Mouse (Mus musculus): ENCODE measurements around the gene Ddx39. TPM values are rescaled to one million over a fixed set of nuclear protein-coding genes. Genes with fewer than 3 reads are reported as not detected.
A peak's percentile ranks its signal among the peaks of the same experiment; 100 is the strongest.

Gene Ddx39
- polyA plus RNA-seq, 1 experiment from 2014 or later = 116 TPM

- Histone ChIP-seq H3K4me3 (no peak overlapping the region), H3K27me3 (no peaks in the 10 kb centered on the region), H3K36me3 (peaks cover 75% of the 10 kb centered on the region), H3K4me1 (replicated peaks) (no peaks in the 10 kb centered on the region), H3K27ac (no peak overlapping the region), H3K4me2 (no peak overlapping the region), H3K9me3 (no peaks in the 10 kb centered on the region), H3K9ac (no peak overlapping the region)
- no peak for ATAC-seq (ENCODE audit: low FRiP score)
- 93% methylated on average over 9 of the region's 9 CpGs for WGBS
Observed at GRCm38 (mm10) chr8:83684517-83684916, 30.5 kb upstream of the Ddx39 start.

GRCm38 (mm10) chr8:83689264-83689663 is 25.7 kb upstream of the Ddx39 start:
- Histone ChIP-seq H3K27ac (no peak overlapping the region), H3K9ac (no peak overlapping the region), H3K9me3 (no peaks in the 10 kb centered on the region), H3K4me1 (replicated peaks) (0 out of 2 replicates have a peak, but pooled peaks cover 2% of the 10 kb centered on the region), H3K4me2 (no peak overlapping the region), H3K4me3 (no peak overlapping the region), H3K36me3 (peaks cover 60% of the 10 kb centered on the region), H3K27me3 (no peaks in the 10 kb centered on the region)
- 96% methylated on average over 6 of the region's 6 CpGs for WGBS
- ATAC-seq (ENCODE audit: low FRiP score) = no peak

GRCm38 (mm10) chr8:83693609-83694236 is 21.3 kb upstream of the Ddx39 start:
- WGBS = 89% methylated on average over 10 of the region's 10 CpGs
- Histone ChIP-seq H3K27ac (no peak overlapping the region), H3K27me3 (no peaks in the 10 kb centered on the region), H3K36me3 (peaks cover 35% of the 10 kb centered on the region), H3K4me2 (no peak overlapping the region), H3K4me3 (no peak overlapping the region), H3K4me1 (replicated peaks) (peaks cover 31% of the 10 kb centered on the region), H3K9me3 (no peaks in the 10 kb centered on the region), H3K9ac (0 out of 2 replicates have a peak overlapping the region, but pooled peaks have one; percentile 10)
- ATAC-seq (ENCODE audit: low FRiP score) = no peak

GRCm38 (mm10) chr8:83694369-83695160 is 20.4 kb upstream of the Ddx39 start:
- Histone ChIP-seq H3K27me3 (no peaks in the 10 kb centered on the region), H3K9ac (0 out of 2 replicates have a peak overlapping the region, but pooled peaks have one; percentile 10), H3K27ac (no peak overlapping the region), H3K9me3 (no peaks in the 10 kb centered on the region), H3K4me2 (no peak overlapping the region), H3K4me1 (replicated peaks) (peaks cover 36% of the 10 kb centered on the region), H3K36me3 (peaks cover 30% of the 10 kb centered on the region), H3K4me3 (no peak overlapping the region)
- no peak for ATAC-seq (ENCODE audit: low FRiP score)
- WGBS = 92% methylated on average over 11 of the region's 11 CpGs

- Histone ChIP-seq H3K36me3 (peaks cover 22% of the 10 kb centered on the region), H3K9ac (no peak overlapping the region), H3K27ac (no peak overlapping the region), H3K4me3 (no peak overlapping the region), H3K9me3 (no peaks in the 10 kb centered on the region), H3K27me3 (no peaks in the 10 kb centered on the region), H3K4me1 (replicated peaks) (peaks cover 45% of the 10 kb centered on the region), H3K4me2 (no peak overlapping the region)
- ATAC-seq (ENCODE audit: low FRiP score) = no peak
- 89% methylated on average over 15 of the region's 17 CpGs for WGBS
Observed at GRCm38 (mm10) chr8:83695351-83696106, 19.4 kb upstream of the Ddx39 start.

GRCm38 (mm10) chr8:83697374-83698220 is 17.4 kb upstream of the Ddx39 start:
- peak overlapping the region; percentile 82 for H3K27ac ChIP-seq
- no peaks in the 10 kb centered on the region for H3K27me3 ChIP-seq
- H3K36me3 ChIP-seq = peaks cover 2% of the 10 kb centered on the region
- peak overlapping the region; percentile 90 for H3K4me3 ChIP-seq
- H3K4me1 ChIP-seq (replicated peaks) = peaks cover 45% of the 10 kb centered on the region
- peak overlapping the region; percentile 98 for H3K9ac ChIP-seq
- H3K4me2 ChIP-seq = peak overlapping the region; percentile 91
- no peaks in the 10 kb centered on the region for H3K9me3 ChIP-seq
- WGBS = 55% methylated on average over 19 of the region's 19 CpGs
- ATAC-seq (ENCODE audit: low FRiP score) = no peak

GRCm38 (mm10) chr8:83698291-83698660 is 16.7 kb upstream of the Ddx39 start:
- ATAC-seq (ENCODE audit: low FRiP score) = peak; percentile 23
- H3K9ac ChIP-seq = peak overlapping the region; percentile 98
- no peaks in the 10 kb centered on the region for H3K27me3 ChIP-seq
- peak overlapping the region; percentile 90 for H3K4me3 ChIP-seq
- peaks cover 45% of the 10 kb centered on the region for H3K4me1 ChIP-seq (replicated peaks)
- H3K27ac ChIP-seq = peak overlapping the region; percentile 82
- 7% methylated on average over 15 of the region's 15 CpGs for WGBS
- peak overlapping the region; percentile 91 for H3K4me2 ChIP-seq
- no peaks in the 10 kb centered on the region for H3K36me3 ChIP-seq
- H3K9me3 ChIP-seq = no peaks in the 10 kb centered on the region

- peak; percentile 86 for ATAC-seq (ENCODE audit: low FRiP score)
- no peaks in the 10 kb centered on the region for H3K36me3 ChIP-seq
- peak within 1 kb of the TSS; percentile 90 for H3K4me3 ChIP-seq
- peak within 1 kb of the TSS; percentile 91 for H3K4me2 ChIP-seq
- H3K9me3 ChIP-seq = no peaks in the 10 kb centered on the region
- peak within 1 kb of the TSS; percentile 98 for H3K9ac ChIP-seq
- under 1% methylated on average over 67 of the region's 85 CpGs for WGBS
- H3K27ac ChIP-seq = peak within 1 kb of the TSS; percentile 82
- peaks cover 45% of the 10 kb centered on the region for H3K4me1 ChIP-seq (replicated peaks)
- H3K27me3 ChIP-seq = no peaks in the 10 kb centered on the region
Observed at GRCm38 (mm10) chr8:83698661-83699453, 16.1 kb upstream of the Ddx39 start, which contains the start of gene Pkn1. Pkn1 (minus strand) TSS chr8:83699179.

GRCm38 (mm10) chr8:83699566-83699965 is 15.4 kb upstream of the Ddx39 start:
- Histone ChIP-seq H3K4me2 (peak overlapping the region; percentile 91), H3K36me3 (no peaks in the 10 kb centered on the region), H3K9me3 (no peaks in the 10 kb centered on the region), H3K27me3 (no peaks in the 10 kb centered on the region), H3K27ac (peak overlapping the region; percentile 82), H3K9ac (peak overlapping the region; percentile 98), H3K4me1 (replicated peaks) (peaks cover 41% of the 10 kb centered on the region), H3K4me3 (peak overlapping the region; percentile 90)
- ATAC-seq (ENCODE audit: low FRiP score) = no peak
- WGBS = 41% methylated on average over 9 of the region's 9 CpGs

- Histone ChIP-seq H3K4me2 (no peak overlapping the region), H3K9ac (no peak overlapping the region), H3K27ac (no peak overlapping the region), H3K9me3 (no peaks in the 10 kb centered on the region), H3K27me3 (no peaks in the 10 kb centered on the region), H3K4me3 (no peak overlapping the region), H3K4me1 (replicated peaks) (peaks cover 36% of the 10 kb centered on the region), H3K36me3 (no peaks in the 10 kb centered on the region)
- ATAC-seq (ENCODE audit: low FRiP score) = no peak
- 85% methylated on average over 9 of the region's 9 CpGs for WGBS
Observed at GRCm38 (mm10) chr8:83700423-83701085, 14.4 kb upstream of the Ddx39 start.
